Mouse (Mus musculus) olfactory bulb, adult 2 months (tissue): ENCODE results near the gene Fam102b.

Source experiments
- CTCF ChIP-seq: fragments of 200-500 bp; IDR thresholded peaks from 2 replicates; pipeline ENCODE4 v1.5.1; 2012; ENCODE audit warnings: low read depth, mild to moderate bottlenecking, low read length, moderate library complexity; ENCODE audit not compliant: insufficient read depth
- POLR2A ChIP-seq: fragments of 200-500 bp; IDR thresholded peaks from 2 replicates; pipeline ENCODE4 v1.6.1; 2012; ENCODE audit warnings: mild to moderate bottlenecking, low read depth, low read length, moderate library complexity; ENCODE audit not compliant: insufficient read depth

GRCm38 (mm10) chr3:108961226-108961625 is 66.2 kb downstream of the Fam102b start:
- no peak for TF ChIP-seq POLR2A
- TF ChIP-seq CTCF: no peak
